In genomic region chr9:113837461-113837860, GRCm38 (mm10) we compare ENCODE assay signal across 26 mouse cellular contexts.
"Had no signal": no experiment of that assay in that cellular context is flagged by ENCODE, and none has a peak within 500 bp of the region (broad histone marks: within the 10 kb centered on the region; RNA-seq: fewer than 3 reads in every experiment).

No protein-coding gene starts in this region.

- H3K9ac ChIP-seq: limb, embryonic 12.5 days; limb, embryonic 15.5 days; liver, embryonic 14.5 days; liver, postnatal 0 days; lung, embryonic 14.5 days; midbrain, embryonic 13.5 days; neural tube, embryonic 13.5 days; stomach, embryonic 15.5 days had no signal

- H3K4me1 ChIP-seq: limb, embryonic 12.5 days; limb, embryonic 15.5 days; midbrain, embryonic 10.5 days; midbrain, embryonic 13.5 days; neural tube, embryonic 13.5 days; stomach, embryonic 15.5 days had no signal

- H3K27me3 ChIP-seq: limb, embryonic 12.5 days; limb, embryonic 15.5 days; midbrain, embryonic 13.5 days; neural tube, embryonic 13.5 days; stomach, embryonic 15.5 days had no signal

- H3K36me3 ChIP-seq: stomach, embryonic 15.5 days had no signal

- H3K4me3 ChIP-seq: layer of hippocampus, adult 2 months; left cerebral cortex, adult 2 months; limb, embryonic 12.5 days; limb, embryonic 15.5 days; midbrain, embryonic 10.5 days; midbrain, embryonic 13.5 days; myocyte; neural tube, embryonic 13.5 days; stomach, embryonic 15.5 days had no signal

- H3K27ac ChIP-seq: layer of hippocampus, adult 2 months; left cerebral cortex, adult 2 months; limb, embryonic 12.5 days; limb, embryonic 15.5 days; liver, embryonic 14.5 days; midbrain, embryonic 10.5 days; midbrain, embryonic 13.5 days; neural tube, embryonic 13.5 days; stomach, embryonic 15.5 days had no signal

- ATAC-seq: intestine, embryonic 16.5 days; liver, postnatal 0 days; midbrain, embryonic 13.5 days; midbrain, embryonic 16.5 days had no signal

- DNase-seq: kidney, adult 18-20 months; kidney, adult 9 months; kidney, postnatal 25 days; layer of hippocampus, adult 9-11 months; layer of hippocampus, postnatal 36 days; left cerebral cortex, postnatal 4 days; liver, postnatal 0 days; lung, embryonic 14.5 days; lung, postnatal 10 days; lung, postnatal 4 days; right cerebral cortex, adult 18-20 months; right cerebral cortex, postnatal 25 days; spleen, adult 18-20 months; thymus, postnatal 25 days had no signal
